Mouse (Mus musculus) stomach, postnatal 0 days (tissue): ENCODE data around the gene Gga2.

Source experiments
- CTCF ChIP-seq: IDR thresholded peaks from 2 replicates; pipeline ENCODE4 v1.5.1; 2016; ENCODE audit warnings: antibody characterized with exemption, low read depth, mild to moderate bottlenecking, moderate library complexity
- EP300 ChIP-seq: optimal IDR thresholded peaks from 2 replicates; pipeline ENCODE3; 2016; ENCODE audit warnings: antibody characterized with exemption

- no peak for TF ChIP-seq EP300
- TF ChIP-seq CTCF: no peak
Observed at GRCm38 (mm10) chr7:122012370-122012769, 8.7 kb downstream of the Gga2 start.
